Mouse (Mus musculus) kidney, embryonic 16.5 days (tissue): Measurements from ENCODE around the gene Trmt11. TPM values are rescaled to one million over a fixed set of nuclear protein-coding genes. Genes with fewer than 3 reads are reported as not detected.
"Not testable (repeated sequence)": the region's sequence is repeated elsewhere in the genome, so short reads cannot be mapped to it uniquely, and the experiment has no call there.

Experiments
- ATAC-seq: fragments of 200-750 bp; cut with Nextera tagmentation; 2 replicates; pipeline ENCODE4 v1.8.0; 2017; ENCODE audit warnings: moderate TSS enrichment; ENCODE audit not compliant: low FRiP score, low TSS enrichment
- H3K27ac ChIP-seq: fragments of 300-500 bp; sonication (generic); 2 replicates; pipeline ENCODE4 v1.5.1; 2014; ENCODE audit warnings: low read length
- H3K27me3 ChIP-seq: fragments of 300-500 bp; sonication (generic); 2 replicates; pipeline ENCODE4 v1.6.1; 2014; ENCODE audit warnings: low read length, control low read depth, mixed read lengths; ENCODE audit not compliant: insufficient read depth
- H3K36me3 ChIP-seq: fragments of 300-500 bp; sonication (generic); 2 replicates; pipeline ENCODE4 v1.6.1; 2014; ENCODE audit warnings: low read length, control low read depth, mixed read lengths; ENCODE audit not compliant: insufficient read depth
- H3K4me1 ChIP-seq: fragments of 300-500 bp; sonication (generic); 2 replicates; pipeline ENCODE4 v1.6.1; 2014; ENCODE audit warnings: low read length, control low read depth, mixed read lengths; ENCODE audit not compliant: insufficient read depth
- H3K4me2 ChIP-seq: fragments of 300-500 bp; sonication (generic); replicated peaks from 2 replicates; pipeline ENCODE4 v1.6.1; 2014; ENCODE audit warnings: low read depth, low read length
- H3K4me3 ChIP-seq: fragments of 300-500 bp; sonication (generic); 2 replicates; pipeline ENCODE4 v1.5.1; 2014; ENCODE audit warnings: mild to moderate bottlenecking, low read length
- H3K9ac ChIP-seq: fragments of 300-500 bp; sonication (generic); replicated peaks from 2 replicates; pipeline ENCODE4 v1.6.1; 2014; ENCODE audit warnings: low read length
- H3K9me3 ChIP-seq: fragments of 300-500 bp; sonication (generic); 2 replicates; pipeline ENCODE4 v1.6.1; 2016; ENCODE audit warnings: low read length, control low read depth
- WGBS: fragments of 180-500 bp; shearing (Covaris S2); extraction: QIAGEN DNeasy Blood & Tissue Kit; methylation state at CpG from one replicate; pipeline ENCODE4 v1.1.7; 2014; 5-methylcytosine and 5-hydroxymethylcytosine counted together
- polyA plus RNA-seq: library from polyadenylated mRNA; unstranded; fragments of >200 nt; fragmentation: Nextera tagmentation; extraction: Ambion mirVana; gene quantifications from 2 replicates; pipeline ENCODE4 v1.2.1, GENCODE M21; 2015

The Trmt11 gene
- polyA plus RNA-seq, 1 experiment from 2014 or later, result 28.7 TPM

- Histone ChIP-seq H3K4me2 (no peak overlapping the region), H3K9ac (no peak overlapping the region), H3K27me3 (no peaks in the 10 kb centered on the region), H3K4me3 (no peak overlapping the region), H3K36me3 (no peaks in the 10 kb centered on the region), H3K27ac (no peak overlapping the region), H3K9me3 (no peaks in the 10 kb centered on the region), H3K4me1 (no peaks in the 10 kb centered on the region)
- 84% methylated on average over 5 of the region's 5 CpGs for WGBS
- ATAC-seq, result no peak
Observed at GRCm38 (mm10) chr10:30519143-30519542, 81.4 kb downstream of the Trmt11 start.

DNA sequence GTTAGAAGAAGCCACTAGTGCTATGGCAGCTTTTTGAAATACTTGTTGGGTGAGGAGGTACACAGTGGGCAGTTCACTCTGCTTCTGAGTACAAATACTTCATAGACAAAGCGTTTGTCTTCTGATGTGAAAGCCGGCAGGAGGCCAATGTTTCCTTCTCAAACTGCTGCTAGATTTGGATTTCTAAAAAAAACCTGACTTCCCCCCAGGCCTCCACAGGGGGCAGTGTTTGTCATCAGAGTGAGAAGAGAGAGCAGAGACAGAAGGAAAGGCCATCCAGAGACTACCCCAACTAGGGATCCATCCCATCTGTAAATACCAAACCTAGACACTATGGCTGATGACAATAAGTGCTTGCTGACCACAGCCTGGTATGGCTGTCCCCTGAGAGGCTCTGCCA lies 83.3 kb downstream of the Trmt11 start:
- no peak overlapping the region for H3K4me2 ChIP-seq
- WGBS, result 45% methylated on average over 2 of the region's 2 CpGs
- no peak overlapping the region for H3K27ac ChIP-seq
- H3K36me3 ChIP-seq, result no peaks in the 10 kb centered on the region
- H3K4me1 ChIP-seq, result no peaks in the 10 kb centered on the region
- H3K9me3 ChIP-seq, result no peaks in the 10 kb centered on the region
- no peak for ATAC-seq
- no peak overlapping the region for H3K9ac ChIP-seq
- no peaks in the 10 kb centered on the region for H3K27me3 ChIP-seq
- H3K4me3 ChIP-seq, result no peak overlapping the region

DNA sequence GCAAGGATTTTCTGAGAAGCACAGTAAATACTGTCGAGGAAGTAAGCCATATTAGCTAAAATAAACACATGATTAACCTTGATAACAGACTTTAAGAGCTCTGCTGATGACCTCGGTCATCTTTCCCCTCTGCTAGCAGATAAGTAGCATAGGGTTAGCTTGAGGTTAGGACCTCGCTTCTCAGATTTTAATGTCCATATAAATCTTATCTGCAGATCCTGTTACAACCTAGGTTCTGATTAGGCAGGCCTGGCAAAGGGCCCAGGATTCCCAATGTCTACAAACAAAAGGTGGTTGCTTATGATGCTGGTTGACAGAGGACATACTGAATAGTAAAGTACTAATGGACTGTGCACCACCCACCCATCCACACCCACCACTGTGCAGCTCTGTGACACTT lies 83.8 kb downstream of the Trmt11 start:
- Histone ChIP-seq H3K9me3 (no peaks in the 10 kb centered on the region), H3K4me1 (no peaks in the 10 kb centered on the region), H3K27me3 (no peaks in the 10 kb centered on the region), H3K4me2 (no peak overlapping the region), H3K4me3 (no peak overlapping the region), H3K36me3 (no peaks in the 10 kb centered on the region), H3K9ac (no peak overlapping the region), H3K27ac (no peak overlapping the region)
- no peak; the same call in 1 of the 2 replicates for ATAC-seq
- 19% methylated on average over 3 of the region's 3 CpGs for WGBS

GRCm38 (mm10) chr10:30504736-30505135 lies 95.8 kb downstream of the Trmt11 start:
- Histone ChIP-seq H3K4me1 (no peaks in the 10 kb centered on the region), H3K27me3 (no peaks in the 10 kb centered on the region), H3K4me2 (no peak overlapping the region), H3K36me3 (no peaks in the 10 kb centered on the region), H3K9me3 (no peaks in the 10 kb centered on the region), H3K4me3 (no peak overlapping the region), H3K9ac (no peak overlapping the region), H3K27ac (no peak overlapping the region)
- ATAC-seq, result no peak
- 83% methylated on average over 2 of the region's 2 CpGs for WGBS

GRCm38 (mm10) chr10:30503168-30503567 lies 97.4 kb downstream of the Trmt11 start:
- Histone ChIP-seq H3K27ac (no peak overlapping the region), H3K9ac (no peak overlapping the region), H3K9me3 (no peaks in the 10 kb centered on the region), H3K27me3 (no peaks in the 10 kb centered on the region), H3K4me1 (no peaks in the 10 kb centered on the region), H3K4me3 (no peak overlapping the region), H3K36me3 (no peaks in the 10 kb centered on the region), H3K4me2 (no peak overlapping the region)
- ATAC-seq, result no peak
- 86% methylated on average over 2 of the region's 2 CpGs for WGBS

DNA sequence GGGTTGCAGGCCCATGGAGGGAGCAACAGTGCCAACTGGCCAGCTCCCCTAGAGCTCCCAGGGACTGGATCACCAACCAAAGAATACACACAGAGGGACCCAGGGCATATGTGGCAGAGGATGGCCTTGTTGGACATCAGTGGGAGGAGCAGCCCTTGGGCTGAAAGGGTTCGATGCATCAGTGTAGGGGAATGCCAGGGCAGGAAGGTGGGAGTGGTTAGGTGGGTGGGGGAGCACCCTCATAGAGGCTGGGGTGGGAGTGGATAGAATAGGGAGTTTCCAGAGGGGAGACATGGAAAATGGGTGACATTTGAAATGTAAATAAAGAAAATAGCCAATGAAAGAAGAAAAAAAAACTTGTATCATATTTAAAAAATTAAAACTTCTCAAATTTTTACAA lies 97.8 kb downstream of the Trmt11 start:
- no peaks in the 10 kb centered on the region for H3K36me3 ChIP-seq
- H3K4me3 ChIP-seq, result no peak overlapping the region
- no peaks in the 10 kb centered on the region for H3K27me3 ChIP-seq
- no peaks in the 10 kb centered on the region for H3K4me1 ChIP-seq
- H3K9ac ChIP-seq, result no peak overlapping the region
- no peak overlapping the region for H3K4me2 ChIP-seq
- no peaks in the 10 kb centered on the region for H3K9me3 ChIP-seq
- no peak for ATAC-seq
- WGBS, result 89% methylated on average over 1 of the region's 1 CpGs
- no peak overlapping the region for H3K27ac ChIP-seq

DNA sequence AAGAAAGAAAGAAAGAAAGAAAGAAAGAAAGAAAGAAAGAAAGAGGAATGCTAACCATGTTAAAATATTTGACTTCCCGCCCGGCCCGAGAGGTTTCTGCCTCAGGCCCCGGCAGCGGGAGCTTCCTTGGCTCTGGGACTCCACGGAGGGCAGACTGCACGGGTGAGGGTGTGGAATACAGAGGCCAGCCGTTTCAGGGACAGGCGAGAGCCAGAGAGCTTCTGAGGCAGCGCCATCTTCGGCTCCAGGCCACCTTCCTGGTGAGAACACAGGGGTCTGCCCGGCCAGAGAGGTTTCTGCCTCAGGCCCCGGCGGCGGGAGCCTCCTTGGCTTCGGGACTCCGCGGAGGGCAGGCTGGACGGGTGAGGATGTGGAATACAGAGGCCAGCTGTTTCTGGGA lies 102.3 kb downstream of the Trmt11 start:
- not testable (repeated sequence) for H3K9me3 ChIP-seq, H3K4me2 ChIP-seq, H3K27me3 ChIP-seq, H3K36me3 ChIP-seq, H3K9ac ChIP-seq, H3K4me3 ChIP-seq, ATAC-seq, H3K4me1 ChIP-seq, H3K27ac ChIP-seq
- WGBS, result 80% methylated on average over 19 of the region's 19 CpGs

Other genes with a start within 250 kb of the Trmt11 start
- gene Hint3, start 28.9 kb upstream of the Trmt11 start, polyA plus RNA-seq, result 22.7 and 26.1 TPM in 2 replicates
- 16.9 and 17.5 TPM in 2 replicates for gene Ncoa7, start 202.6 kb upstream of the Trmt11 start, polyA plus RNA-seq
- gene Hey2, start 242.1 kb upstream of the Trmt11 start, polyA plus RNA-seq, result 5.7 and 6.0 TPM in 2 replicates